Comparison of ENCODE assay signal across 16 mouse cellular contexts in genomic region chr15:7247321-7247720, GRCm38 (mm10).
"Had no signal": no experiment of that assay in that cellular context is flagged by ENCODE, and none has a peak within 500 bp of the region (broad histone marks: within the 10 kb centered on the region; RNA-seq: fewer than 3 reads in every experiment).

No protein-coding gene starts in this region.

- H3K9ac ChIP-seq: neural tube, embryonic 13.5 days; neural tube, embryonic 15.5 days; stomach, embryonic 15.5 days had no signal

- H3K27ac ChIP-seq: neural tube, embryonic 13.5 days; neural tube, embryonic 15.5 days; stomach, embryonic 15.5 days; stomach, postnatal 0 days had no signal

- DNase-seq: retina, postnatal 1 day; right cerebral cortex, adult 18-20 months; right cerebral cortex, postnatal 14 days; right cerebral cortex, postnatal 25 days; right cerebral cortex, postnatal 4 days; spleen, adult 18-20 months; thymus, adult 18-20 months; thymus, adult 2 months; thymus, postnatal 14 days; thymus, postnatal 25 days; thymus, postnatal 36 days; thymus, postnatal 4 days had no signal

- H3K36me3 ChIP-seq: neural tube, embryonic 13.5 days had no signal

- H3K27me3 ChIP-seq: neural tube, embryonic 13.5 days; neural tube, embryonic 15.5 days; stomach, embryonic 15.5 days had no signal

- H3K4me1 ChIP-seq: neural tube, embryonic 13.5 days; neural tube, embryonic 15.5 days; stomach, embryonic 15.5 days had no signal

- H3K4me3 ChIP-seq: neural tube, embryonic 13.5 days; neural tube, embryonic 15.5 days; stomach, embryonic 15.5 days had no signal
